Mouse (Mus musculus): ENCODE measurements around the gene Ranbp1. TPM values are rescaled to one million over a fixed set of nuclear protein-coding genes. Genes with fewer than 3 reads are reported as not detected.

The Ranbp1 gene
- polyA plus RNA-seq, 1 experiment from 2014 or later: 556 TPM

- Histone ChIP-seq H3K9ac (no peak overlapping the region), H3K4me3 (replicated peaks) (peak overlapping the region; percentile 93; the same call in 1 of the 2 replicates), H3K27ac (no peak overlapping the region), H3K36me3 (peaks cover 44% of the 10 kb centered on the region), H3K27me3 (replicated peaks) (no peaks in the 10 kb centered on the region), H3K4me1 (peaks cover 33% of the 10 kb centered on the region), H3K4me2 (peak overlapping the region; percentile 88), H3K9me3 (no peaks in the 10 kb centered on the region)
- ATAC-seq (ENCODE audit: insufficient read depth, low FRiP score, low read depth): no peak
- 59% methylated on average over 10 of the region's 10 CpGs for WGBS
These were observed 2.6 kb upstream of the Ranbp1 start for GRCm38 (mm10) chr16:18250828-18251790.

- Histone ChIP-seq H3K4me1 (peaks cover 33% of the 10 kb centered on the region), H3K4me2 (peak overlapping the region; percentile 88), H3K36me3 (peaks cover 46% of the 10 kb centered on the region), H3K4me3 (replicated peaks) (peak overlapping the region; percentile 93), H3K9me3 (no peaks in the 10 kb centered on the region), H3K27me3 (replicated peaks) (no peaks in the 10 kb centered on the region), H3K9ac (peak overlapping the region; percentile 82; the same call in 1 of the 2 replicates), H3K27ac (no peak overlapping the region)
- 65% methylated on average over 4 of the region's 4 CpGs for WGBS
- ATAC-seq (ENCODE audit: insufficient read depth, low FRiP score, low read depth): no peak
These were observed 1.7 kb upstream of the Ranbp1 start for GRCm38 (mm10) chr16:18250231-18250630.

- ATAC-seq (ENCODE audit: insufficient read depth, low FRiP score, low read depth): peak; percentile 4; the same call in 1 of the 2 replicates
These were observed 934 bp upstream of the Ranbp1 start for GRCm38 (mm10) chr16:18249364-18249967.

GRCm38 (mm10) chr16:18247521-18248399 is 772 bp downstream of the Ranbp1 start:
- peak overlapping the region; percentile 93 for H3K4me3 ChIP-seq (replicated peaks)
- peak overlapping the region; percentile 88 for H3K9ac ChIP-seq
- ATAC-seq (ENCODE audit: insufficient read depth, low FRiP score, low read depth): no peak
- WGBS: under 1% methylated on average over 33 of the region's 33 CpGs
- peak overlapping the region; percentile 89 for H3K27ac ChIP-seq
- peaks cover 33% of the 10 kb centered on the region for H3K4me1 ChIP-seq
- peak overlapping the region; percentile 88 for H3K4me2 ChIP-seq
- H3K36me3 ChIP-seq: peaks cover 51% of the 10 kb centered on the region
- H3K9me3 ChIP-seq: no peaks in the 10 kb centered on the region
- no peaks in the 10 kb centered on the region for H3K27me3 ChIP-seq (replicated peaks)

More at GRCm38 (mm10) chr16:18249364-18249967, 934 bp upstream of the Ranbp1 start:
- 2% methylated on average over 27 of the region's 27 CpGs for WGBS
- Histone ChIP-seq H3K27ac (peak overlapping the region; percentile 96), H3K4me2 (peak overlapping the region; percentile 88), H3K9ac (peak overlapping the region; percentile 82), H3K36me3 (peaks cover 53% of the 10 kb centered on the region), H3K27me3 (replicated peaks) (no peaks in the 10 kb centered on the region), H3K4me3 (replicated peaks) (peak overlapping the region; percentile 93), H3K4me1 (peaks cover 33% of the 10 kb centered on the region), H3K9me3 (no peaks in the 10 kb centered on the region)

- no peaks in the 10 kb centered on the region for H3K9me3 ChIP-seq
- WGBS: 92% methylated on average over 10 of the region's 10 CpGs
- no peak overlapping the region for H3K4me2 ChIP-seq
- no peak overlapping the region for H3K4me3 ChIP-seq (replicated peaks)
- no peak overlapping the region for H3K27ac ChIP-seq
- no peak for ATAC-seq (ENCODE audit: insufficient read depth, low FRiP score, low read depth)
- peaks cover 6% of the 10 kb centered on the region for H3K4me1 ChIP-seq
- H3K27me3 ChIP-seq (replicated peaks): no peaks in the 10 kb centered on the region
- H3K36me3 ChIP-seq: peaks cover 72% of the 10 kb centered on the region
- H3K9ac ChIP-seq: no peak overlapping the region
These were observed 7.0 kb downstream of the Ranbp1 start for GRCm38 (mm10) chr16:18241581-18241980.

DNA sequence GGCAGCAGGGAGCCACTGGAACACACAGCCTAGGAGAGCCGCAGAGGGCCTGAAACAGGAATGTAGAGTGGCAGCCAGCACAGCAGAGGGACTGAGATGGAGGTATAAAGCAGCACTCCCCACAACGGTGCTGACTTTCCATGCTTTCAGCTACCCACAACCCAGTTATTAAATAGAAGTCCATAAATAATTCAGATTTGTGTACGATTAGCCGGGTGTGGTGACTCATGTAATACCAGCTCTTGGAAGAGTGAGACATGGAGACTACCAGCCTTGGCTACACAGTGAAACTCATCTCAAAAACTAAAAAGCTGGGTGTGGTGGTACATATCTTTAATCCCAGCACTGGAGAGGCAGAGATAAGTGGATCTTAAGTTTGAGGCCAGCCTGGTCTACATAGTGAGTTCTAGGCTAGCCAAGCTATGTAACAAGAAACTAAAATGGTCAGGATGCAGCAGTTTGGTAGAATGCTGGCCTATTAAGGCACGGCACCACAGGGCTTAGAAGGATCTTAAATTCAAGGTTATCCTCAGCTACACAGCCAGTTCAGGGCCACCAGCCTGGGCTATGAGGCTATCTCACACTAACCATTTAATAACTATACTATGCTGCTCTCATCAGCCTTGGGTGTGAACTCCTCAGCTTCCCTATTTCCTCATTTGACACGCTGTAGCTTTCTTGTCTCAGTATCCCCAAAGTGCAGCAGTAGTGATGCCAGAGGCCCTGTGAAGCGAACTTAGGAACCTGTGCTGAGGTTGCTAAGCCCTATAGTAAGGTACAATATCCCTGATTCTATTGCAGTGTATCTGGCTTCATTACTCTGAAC is 11.6 kb downstream of the Ranbp1 start:
- no peaks in the 10 kb centered on the region for H3K27me3 ChIP-seq (replicated peaks)
- H3K36me3 ChIP-seq: peaks cover 31% of the 10 kb centered on the region
- 65% methylated on average over 7 of the region's 7 CpGs for WGBS
- H3K4me3 ChIP-seq (replicated peaks): no peak overlapping the region
- H3K9me3 ChIP-seq: no peaks in the 10 kb centered on the region
- H3K4me2 ChIP-seq: peak overlapping the region; percentile 84; the same call in 1 of the 2 replicates
- H3K4me1 ChIP-seq: peaks cover 29% of the 10 kb centered on the region
- peak overlapping the region; percentile 92; the same call in 1 of the 2 replicates for H3K27ac ChIP-seq
- ATAC-seq (ENCODE audit: insufficient read depth, low FRiP score, low read depth): no peak
- H3K9ac ChIP-seq: no peak overlapping the region

DNA sequence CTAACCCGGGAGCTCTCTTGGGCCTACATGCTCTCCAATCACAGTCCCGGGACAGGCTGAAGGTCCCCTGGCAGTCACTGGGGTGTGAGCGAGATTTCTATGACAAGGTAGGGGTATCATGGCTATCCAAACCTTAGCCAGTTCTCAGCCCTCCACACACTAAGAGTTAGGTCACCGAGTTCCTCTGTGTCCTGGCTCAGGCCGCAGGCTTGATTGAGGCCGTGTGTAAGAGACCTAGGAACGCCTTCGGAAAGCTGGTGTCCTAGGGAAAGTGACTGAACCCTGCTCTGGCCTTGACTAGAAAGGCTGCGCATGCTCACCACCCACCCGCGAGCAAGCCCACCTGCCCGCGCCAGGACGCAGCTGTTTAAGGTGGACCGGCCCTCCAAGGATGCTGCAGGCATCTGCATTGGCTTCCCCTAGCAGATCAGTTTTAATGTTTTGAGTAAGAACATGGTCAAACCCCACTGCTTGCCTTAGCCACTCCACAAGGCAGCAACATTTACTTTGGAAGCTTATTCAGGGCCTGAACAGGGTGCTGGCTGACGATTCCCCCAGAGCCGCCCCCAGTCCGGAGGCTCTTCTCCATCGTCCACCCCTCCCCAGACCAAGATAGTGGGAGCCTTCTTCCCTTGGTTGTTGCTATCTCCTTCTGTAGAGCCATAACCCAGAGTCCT is 13.0 kb downstream of the Ranbp1 start:
- peak; percentile 67 for ATAC-seq (ENCODE audit: insufficient read depth, low FRiP score, low read depth)
- Histone ChIP-seq H3K9me3 (no peaks in the 10 kb centered on the region), H3K4me1 (peaks cover 36% of the 10 kb centered on the region), H3K36me3 (peaks cover 19% of the 10 kb centered on the region), H3K9ac (peak overlapping the region; percentile 50), H3K27ac (peak overlapping the region; percentile 92), H3K4me2 (peak overlapping the region; percentile 84), H3K4me3 (replicated peaks) (peak overlapping the region; percentile 75), H3K27me3 (replicated peaks) (no peaks in the 10 kb centered on the region)
- 3% methylated on average over 19 of the region's 19 CpGs for WGBS

- Histone ChIP-seq H3K4me3 (replicated peaks) (peak within 1 kb of the TSS; percentile 75), H3K4me2 (peak within 1 kb of the TSS; percentile 84)
These were observed 13.7 kb downstream of the Ranbp1 start, which contains the start of gene Zdhhc8 for GRCm38 (mm10) chr16:18234671-18235388. Gene Zdhhc8, minus strand, starts transcription at chr16:18235136.

GRCm38 (mm10) chr16:18233919-18234670 is 14.4 kb downstream of the Ranbp1 start:
- Histone ChIP-seq H3K36me3 (peaks cover 8% of the 10 kb centered on the region), H3K4me2 (peak overlapping the region; percentile 84), H3K9me3 (no peaks in the 10 kb centered on the region), H3K4me3 (replicated peaks) (peak overlapping the region; percentile 75), H3K9ac (peak overlapping the region; percentile 58), H3K27me3 (replicated peaks) (no peaks in the 10 kb centered on the region), H3K27ac (peak overlapping the region; percentile 92; the same call in 1 of the 2 replicates), H3K4me1 (peaks cover 49% of the 10 kb centered on the region)
- WGBS: 14% methylated on average over 13 of the region's 13 CpGs
- peak; percentile 18; the same call in 1 of the 2 replicates for ATAC-seq (ENCODE audit: insufficient read depth, low FRiP score, low read depth)

More at GRCm38 (mm10) chr16:18234671-18235388, 13.7 kb downstream of the Ranbp1 start, which contains the start of gene Zdhhc8:
- ATAC-seq (ENCODE audit: insufficient read depth, low FRiP score, low read depth): peak; percentile 69
- H3K27me3 ChIP-seq (replicated peaks): no peaks in the 10 kb centered on the region
- peak within 1 kb of the TSS; percentile 58 for H3K9ac ChIP-seq
- peaks cover 43% of the 10 kb centered on the region for H3K4me1 ChIP-seq
- H3K36me3 ChIP-seq: peaks cover 13% of the 10 kb centered on the region
- under 1% methylated on average over 61 of the region's 79 CpGs for WGBS
- peak within 1 kb of the TSS; percentile 92 for H3K27ac ChIP-seq
- H3K9me3 ChIP-seq: no peaks in the 10 kb centered on the region

All from stomach, embryonic 15.5 days (tissue).